In the genomic region with DNA sequence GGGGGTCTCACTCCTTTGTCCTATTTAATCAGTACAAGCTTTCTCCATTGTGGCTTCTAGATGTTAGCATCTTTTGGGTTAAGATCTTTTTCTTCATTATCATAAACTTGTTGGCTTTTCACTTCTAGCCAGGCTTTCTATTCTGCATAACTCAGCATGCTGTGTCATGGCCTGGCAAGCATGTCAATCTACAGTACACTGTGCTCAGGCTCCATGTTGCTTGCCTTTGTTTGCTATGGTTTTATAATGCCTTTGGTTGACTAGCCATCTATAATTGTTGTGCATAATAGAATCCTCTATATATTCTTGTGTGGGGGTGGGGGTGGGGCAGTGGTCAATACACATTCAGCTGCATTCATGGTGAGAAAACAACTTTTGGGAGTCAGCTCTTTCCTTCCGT, we compare ENCODE assay signal across 28 mouse cellular contexts. TPM values are rescaled to one million over a fixed set of nuclear protein-coding genes. Genes with fewer than 3 reads are reported as not detected.
A peak's percentile ranks its signal among the peaks of the same experiment; 100 is the strongest.
DNase-seq lines count a peak whose midpoint lies in the region; ATAC-seq and TF ChIP-seq lines count a peak whose summit lies in the region.
"Had no signal": no experiment of that assay in that cellular context is flagged by ENCODE, and none has a peak within 500 bp of the region (broad histone marks: within the 10 kb centered on the region; RNA-seq: fewer than 3 reads in every experiment).

No protein-coding gene starts in this region.

- H3K4me2 ChIP-seq in hindbrain, embryonic 16.5 days (ENCODE audit: low read length): no peak overlapping the region
- H3K4me2 ChIP-seq in midbrain, postnatal 0 days (ENCODE audit: low read depth, low read length, poor library complexity, severe bottlenecking): no peak overlapping the region
- H3K4me2 ChIP-seq in midbrain, embryonic 16.5 days (ENCODE audit: low read length): no peak overlapping the region
- no peak overlapping the region for H3K4me2 ChIP-seq in hindbrain, postnatal 0 days (ENCODE audit: low read depth, low read length)
- H3K4me2 ChIP-seq: embryonic facial prominence, embryonic 12.5 days; forebrain, embryonic 13.5 days; forebrain, embryonic 15.5 days had no signal

- peaks cover 6% of the 10 kb centered on the region; the same call in 1 of the 2 replicates for H3K36me3 ChIP-seq in hindbrain, embryonic 10.5 days
- H3K36me3 ChIP-seq in hindbrain, embryonic 16.5 days (ENCODE audit: control insufficient read depth, insufficient read depth, low read length): no peaks in the 10 kb centered on the region
- H3K36me3 ChIP-seq in midbrain, postnatal 0 days (ENCODE audit: insufficient read depth, low read length): no peaks in the 10 kb centered on the region
- no peaks in the 10 kb centered on the region for H3K36me3 ChIP-seq in midbrain, embryonic 16.5 days (ENCODE audit: control insufficient read depth, insufficient read depth, low read length)
- no peaks in the 10 kb centered on the region for H3K36me3 ChIP-seq in hindbrain, postnatal 0 days (ENCODE audit: insufficient read depth, low read length)
- H3K36me3 ChIP-seq: forebrain, embryonic 15.5 days; G1E had no signal

- H3K27me3 ChIP-seq in hindbrain, embryonic 10.5 days (ENCODE audit: insufficient read depth, poor library complexity, severe bottlenecking): peaks cover 25% of the 10 kb centered on the region
- H3K27me3 ChIP-seq in hindbrain, embryonic 16.5 days (replicated peaks; ENCODE audit: control insufficient read depth, insufficient read depth, low read length): no peaks in the 10 kb centered on the region
- no peaks in the 10 kb centered on the region for H3K27me3 ChIP-seq in midbrain, postnatal 0 days (ENCODE audit: insufficient read depth, low read length)
- peaks cover 2% of the 10 kb centered on the region; the same call in 1 of the 2 replicates for H3K27me3 ChIP-seq in midbrain, embryonic 16.5 days (ENCODE audit: control insufficient read depth, insufficient read depth, low read depth, low read length)
- H3K27me3 ChIP-seq in hindbrain, postnatal 0 days (ENCODE audit: insufficient read depth, low read length): no peaks in the 10 kb centered on the region
- H3K27me3 ChIP-seq: CH12.LX; embryonic facial prominence, embryonic 12.5 days; forebrain, embryonic 13.5 days; forebrain, embryonic 15.5 days; Patski had no signal

- no peak for TF ChIP-seq CTCF in layer of hippocampus, adult 2 months (conservative IDR thresholded peaks at IDR 0.05)
- no peak for TF ChIP-seq CTCF in midbrain, postnatal 0 days (IDR thresholded peaks at IDR 0.05)
- TF ChIP-seq CTCF in hindbrain, postnatal 0 days (IDR thresholded peaks at IDR 0.05; ENCODE audit: low read depth): no peak

- DNase-seq in hindbrain, embryonic 10.5 days (ENCODE audit: low spot score): no peak
- no peak for DNase-seq in layer of hippocampus, adult 2 months (ENCODE audit: low spot score in 2 of 2)
- no peak for DNase-seq in layer of hippocampus, adult 8-10 months (ENCODE audit: low spot score in 2 of 2)
- peak; percentile 47 for DNase-seq in midbrain, postnatal 0 days (ENCODE audit: low spot score)
- peak; percentile 23 for DNase-seq in hindbrain, postnatal 0 days (ENCODE audit: low spot score)
- no peak for DNase-seq in adrenal gland, postnatal 4 days (ENCODE audit: low spot score in 2 of 2)
- DNase-seq: adrenal gland, adult 8-10 months; adrenal gland, postnatal 14 days; adrenal gland, postnatal 36 days; B cell, adult 2 months; cerebellum, adult 11 months; cerebellum, adult 18-20 months; cerebellum, adult 8-10 months; cerebellum, adult 9-11 months; cerebellum, postnatal 14 days; cerebellum, postnatal 36 days had no signal

- 45% methylated on average over 1 of the region's 1 CpGs for WGBS in hindbrain, embryonic 10.5 days
- 52% methylated on average over 1 of the region's 1 CpGs for WGBS in hindbrain, embryonic 16.5 days
- 76% methylated on average over 1 of the region's 1 CpGs for WGBS in midbrain, postnatal 0 days
- 47% methylated on average over 1 of the region's 1 CpGs for WGBS in midbrain, embryonic 16.5 days
- 56% methylated on average over 1 of the region's 1 CpGs for WGBS in hindbrain, postnatal 0 days

- ATAC-seq in hindbrain, embryonic 16.5 days: no peak
- no peak for ATAC-seq in midbrain, postnatal 0 days (ENCODE audit: low FRiP score)
- ATAC-seq in midbrain, embryonic 16.5 days: no peak
- ATAC-seq in hindbrain, postnatal 0 days: peak; percentile 24; the same call in 1 of the 2 replicates
- ATAC-seq: activated CD4-positive, CD25-positive, alpha-beta regulatory T cell, adult 4 months; CD4-positive, CD25-positive, alpha-beta regulatory T cell, adult 4 months; forebrain, embryonic 13.5 days; forebrain, embryonic 15.5 days; Patski had no signal

- H3K9me3 ChIP-seq in hindbrain, embryonic 10.5 days: no peaks in the 10 kb centered on the region
- H3K9me3 ChIP-seq in hindbrain, embryonic 16.5 days (ENCODE audit: control insufficient read depth, low read length): no peaks in the 10 kb centered on the region
- no peaks in the 10 kb centered on the region for H3K9me3 ChIP-seq in midbrain, postnatal 0 days (ENCODE audit: low read length)
- no peaks in the 10 kb centered on the region for H3K9me3 ChIP-seq in midbrain, embryonic 16.5 days (replicated peaks; ENCODE audit: control insufficient read depth, low read length, poor library complexity, severe bottlenecking)
- no peaks in the 10 kb centered on the region for H3K9me3 ChIP-seq in hindbrain, postnatal 0 days (ENCODE audit: low read length)
- H3K9me3 ChIP-seq: embryonic facial prominence, embryonic 10.5 days; embryonic facial prominence, embryonic 12.5 days; forebrain, embryonic 13.5 days; forebrain, embryonic 15.5 days had no signal

- 0 out of 2 replicates have a peak overlapping the region, but pooled peaks have one; percentile 35 for H3K27ac ChIP-seq in hindbrain, embryonic 10.5 days
- no peak overlapping the region for H3K27ac ChIP-seq in hindbrain, embryonic 16.5 days (ENCODE audit: low read depth, low read length)
- H3K27ac ChIP-seq in layer of hippocampus, adult 2 months: peak overlapping the region; percentile 51; the same call in 1 of the 2 replicates
- H3K27ac ChIP-seq in midbrain, postnatal 0 days (ENCODE audit: low read depth, low read length): no peak overlapping the region
- no peak overlapping the region for H3K27ac ChIP-seq in midbrain, embryonic 16.5 days (ENCODE audit: low read length)
- no peak overlapping the region for H3K27ac ChIP-seq in hindbrain, postnatal 0 days
- H3K27ac ChIP-seq: embryonic facial prominence, embryonic 10.5 days; embryonic facial prominence, embryonic 12.5 days; forebrain, embryonic 13.5 days; forebrain, embryonic 15.5 days had no signal

- H3K4me1 ChIP-seq in hindbrain, embryonic 10.5 days (replicated peaks): peaks cover 26% of the 10 kb centered on the region
- peaks cover 7% of the 10 kb centered on the region for H3K4me1 ChIP-seq in hindbrain, embryonic 16.5 days (ENCODE audit: control insufficient read depth, insufficient read depth, low read depth, low read length)
- no peaks in the 10 kb centered on the region for H3K4me1 ChIP-seq in midbrain, postnatal 0 days (ENCODE audit: insufficient read depth, low read length)
- peaks cover 5% of the 10 kb centered on the region; the same call in 1 of the 2 replicates for H3K4me1 ChIP-seq in midbrain, embryonic 16.5 days (ENCODE audit: control insufficient read depth, insufficient read depth, low read length)
- peaks cover 13% of the 10 kb centered on the region for H3K4me1 ChIP-seq in hindbrain, postnatal 0 days (ENCODE audit: insufficient read depth, low read length)
- H3K4me1 ChIP-seq: embryonic facial prominence, embryonic 10.5 days had no signal

- H3K9ac ChIP-seq in hindbrain, embryonic 16.5 days (ENCODE audit: low read depth, low read length): no peak overlapping the region
- H3K9ac ChIP-seq in midbrain, postnatal 0 days (replicated peaks; ENCODE audit: low read length, poor library complexity, severe bottlenecking): no peak overlapping the region
- H3K9ac ChIP-seq in midbrain, embryonic 16.5 days (ENCODE audit: low read depth, low read length): no peak overlapping the region
- no peak overlapping the region for H3K9ac ChIP-seq in hindbrain, postnatal 0 days (replicated peaks; ENCODE audit: low read length)
- H3K9ac ChIP-seq: embryonic facial prominence, embryonic 12.5 days; forebrain, embryonic 13.5 days; forebrain, embryonic 15.5 days had no signal

- no peak overlapping the region for H3K4me3 ChIP-seq in hindbrain, embryonic 10.5 days
- no peak overlapping the region for H3K4me3 ChIP-seq in hindbrain, embryonic 16.5 days (ENCODE audit: low read length)
- H3K4me3 ChIP-seq in layer of hippocampus, adult 2 months: no peak overlapping the region
- no peak overlapping the region for H3K4me3 ChIP-seq in midbrain, postnatal 0 days (ENCODE audit: low read depth, low read length)
- H3K4me3 ChIP-seq in midbrain, embryonic 16.5 days (ENCODE audit: low read depth, low read length): no peak overlapping the region
- no peak overlapping the region for H3K4me3 ChIP-seq in hindbrain, postnatal 0 days (ENCODE audit: low read length)
- H3K4me3 ChIP-seq: embryonic facial prominence, embryonic 10.5 days; embryonic facial prominence, embryonic 12.5 days; forebrain, embryonic 13.5 days; forebrain, embryonic 15.5 days had no signal

RNA-seq across cellular contexts. Expression of gene Cdh11, which starts 51.0 kb away (rescaled TPM):
- polyA plus RNA-seq in hindbrain, embryonic 10.5 days (2016; fragmentation: Nextera tagmentation; extraction: Ambion mirVana): 67.4 and 68.2 TPM in 2 replicates
- 37.9 and 45.3 TPM in 2 replicates for polyA plus RNA-seq in hindbrain, embryonic 16.5 days (2015; fragmentation: Nextera tagmentation; extraction: Ambion mirVana)
- 10 to 100 TPM; 70.5 to 77.3 TPM for total RNA-seq in layer of hippocampus, adult 2 months (2021)
- 10 to 100 TPM; 68.8 to 84.1 (median 76.7) TPM for total RNA-seq in layer of hippocampus, adult 8-10 months (2022)
- 48.2 and 68.6 TPM in 2 replicates for total RNA-seq in midbrain, postnatal 0 days (2014; rRNA removed)
- polyA plus RNA-seq in midbrain, postnatal 0 days (2015; fragmentation: Nextera tagmentation; extraction: Ambion mirVana): 22.9 and 23.3 TPM in 2 replicates
- polyA plus RNA-seq in midbrain, embryonic 16.5 days (2015; fragmentation: Nextera tagmentation; extraction: Ambion mirVana): 32.8 and 37.0 TPM in 2 replicates
- total RNA-seq in hindbrain, postnatal 0 days (2014; rRNA removed): 54.1 and 55.7 TPM in 2 replicates
- polyA plus RNA-seq in hindbrain, postnatal 0 days (2015; fragmentation: Nextera tagmentation; extraction: Ambion mirVana): 28.2 and 30.5 TPM in 2 replicates
- 10 to 100 TPM; 61.3 to 80.2 TPM for total RNA-seq in adrenal gland, postnatal 4 days (2021)
- total RNA-seq: common myeloid progenitor, adult 5-6 weeks had no signal
- polyA plus RNA-seq: G1E had no signal

Comparison
In these comparisons a context has a peak if more than half of its experiments do, and no peak if none do; other contexts are left out.
1. DNase-seq: peak in midbrain, postnatal 0 days (single experiment) and hindbrain, postnatal 0 days (single experiment); none in hindbrain, embryonic 10.5 days (single experiment), layer of hippocampus, adult 2 months (0 of 2), layer of hippocampus, adult 8-10 months (0 of 2) and adrenal gland, postnatal 4 days (0 of 2).
2. H3K27ac ChIP-seq: peak in hindbrain, embryonic 10.5 days (single experiment) and layer of hippocampus, adult 2 months (single experiment); none in hindbrain, embryonic 16.5 days (single experiment), midbrain, postnatal 0 days (single experiment), midbrain, embryonic 16.5 days (single experiment) and hindbrain, postnatal 0 days (single experiment).